Mouse (Mus musculus) small intestine, adult 2 months (tissue): ENCODE measurements at regions not wholly inside any gene's neighbourhood (a gene's known extent, or its start where the extent isn't known, plus 50 kb on each side); places are given as distances from the start of the nearest gene placed in this dataset.

Source experiments
- CTCF ChIP-seq: fragments of 200-500 bp; IDR thresholded peaks from 2 replicates; pipeline ENCODE4 v1.5.1; 2012; ENCODE audit warnings: low read depth, mild to moderate bottlenecking, control low read depth, inconsistent platforms, low read length, moderate library complexity, mixed read lengths; ENCODE audit not compliant: insufficient replicate concordance, insufficient read length; ENCODE audit errors: extremely low read depth
- POLR2A ChIP-seq: fragments of 200-500 bp; IDR thresholded peaks from 2 replicates; pipeline ENCODE4 v1.6.1; 2012; ENCODE audit warnings: low read depth, mild to moderate bottlenecking, control low read depth, inconsistent platforms, low read length, moderate library complexity

DNA sequence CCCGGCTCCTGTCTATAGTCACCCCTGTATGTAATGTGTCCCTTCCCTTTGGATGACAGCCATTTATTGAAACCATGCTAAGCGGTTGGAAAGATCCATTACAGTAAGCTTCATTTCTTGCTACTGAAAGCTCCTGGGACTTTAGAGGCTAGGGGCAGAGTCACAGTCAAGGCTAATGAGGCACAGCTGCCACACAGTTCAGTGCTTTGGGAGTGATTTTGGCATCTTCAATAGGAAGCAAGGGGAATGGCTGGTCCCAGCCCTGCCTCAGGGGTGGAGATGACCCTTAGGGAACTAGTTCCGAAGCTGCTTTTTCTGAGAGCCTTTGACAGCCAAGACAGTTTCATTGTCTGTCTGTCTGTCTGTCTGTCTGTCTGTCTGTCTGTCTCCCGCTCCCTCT, 128.2 kb downstream of the 1500009L16Rik start:
- TF ChIP-seq CTCF (no peak), POLR2A (no peak)
